Mouse (Mus musculus): ENCODE measurements around the gene Atf6. TPM values are rescaled to one million over a fixed set of nuclear protein-coding genes. Genes with fewer than 3 reads are reported as not detected.

Gene Atf6
- total RNA-seq, 2 experiments from 2014 or later: 17.6 to 17.8 TPM

DNA sequence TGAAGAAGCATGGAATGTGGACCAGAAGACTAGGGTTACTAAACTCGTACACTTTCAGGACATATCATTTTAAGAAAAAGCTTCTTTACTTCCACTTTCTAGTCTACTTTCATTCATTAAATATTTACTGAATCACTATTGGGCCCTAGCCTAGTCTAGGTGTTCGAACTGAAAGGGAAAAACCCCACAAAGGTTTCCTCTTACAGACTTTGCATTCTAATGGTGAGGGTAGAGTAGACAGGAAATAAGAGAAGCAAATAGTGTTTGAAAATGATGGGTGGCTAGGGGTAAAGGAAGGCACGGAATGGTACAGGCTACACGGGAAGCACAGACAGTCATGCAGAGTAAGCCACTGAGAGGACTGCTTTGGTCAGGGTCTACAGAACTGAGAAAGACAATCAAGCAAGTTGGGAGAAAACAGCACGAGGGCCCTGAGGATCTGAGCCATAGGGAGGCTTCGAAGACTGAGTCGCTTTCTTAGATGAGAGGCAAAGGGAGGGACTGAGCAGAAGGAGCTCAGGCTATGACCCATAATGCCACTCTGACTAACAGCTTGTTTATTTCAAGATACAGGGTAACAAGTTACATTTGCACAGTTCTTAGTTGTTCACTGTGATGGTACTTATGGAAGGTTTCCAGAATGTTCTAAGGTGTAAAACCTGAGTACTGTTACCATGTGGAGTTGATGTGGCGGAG, 138.2 kb downstream of the Atf6 start:
- intact Hi-C loops (cut with DNase I; ENCODE audit: low total_unique reads): no loop called here
- DNase-seq: no peak

GRCm38 (mm10) chr1:170728524-170728923, 139.0 kb downstream of the Atf6 start:
- peak; percentile 8 for DNase-seq
- intact Hi-C loops (cut with DNase I; ENCODE audit: low total_unique reads): no loop called here

DNA sequence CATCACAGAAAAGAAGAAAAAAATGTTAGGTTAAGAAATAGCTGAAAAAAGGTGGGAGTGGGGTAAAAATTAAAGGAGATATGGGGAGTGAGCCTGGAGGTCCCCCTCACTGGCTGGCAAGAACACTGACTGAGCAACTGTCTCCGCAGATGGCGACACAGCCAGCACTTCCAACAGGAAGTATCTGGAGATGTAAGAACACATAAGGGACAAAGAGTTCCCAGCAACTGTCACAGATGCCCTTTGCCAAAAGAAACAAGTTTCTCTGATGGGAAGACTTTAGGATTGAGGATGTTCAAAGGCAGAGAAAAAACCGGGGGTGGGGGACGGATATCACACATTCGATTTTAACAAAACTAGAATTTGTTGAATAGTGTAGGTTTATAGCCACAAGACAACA, 146.0 kb downstream of the Atf6 start:
- DNase-seq: no peak
- intact Hi-C loops (cut with DNase I; ENCODE audit: low total_unique reads): no loop called here

- intact Hi-C loops (cut with DNase I; ENCODE audit: low total_unique reads): no loop called here
- DNase-seq: no peak
These were observed 149.3 kb downstream of the Atf6 start for GRCm38 (mm10) chr1:170718133-170718810.

DNA sequence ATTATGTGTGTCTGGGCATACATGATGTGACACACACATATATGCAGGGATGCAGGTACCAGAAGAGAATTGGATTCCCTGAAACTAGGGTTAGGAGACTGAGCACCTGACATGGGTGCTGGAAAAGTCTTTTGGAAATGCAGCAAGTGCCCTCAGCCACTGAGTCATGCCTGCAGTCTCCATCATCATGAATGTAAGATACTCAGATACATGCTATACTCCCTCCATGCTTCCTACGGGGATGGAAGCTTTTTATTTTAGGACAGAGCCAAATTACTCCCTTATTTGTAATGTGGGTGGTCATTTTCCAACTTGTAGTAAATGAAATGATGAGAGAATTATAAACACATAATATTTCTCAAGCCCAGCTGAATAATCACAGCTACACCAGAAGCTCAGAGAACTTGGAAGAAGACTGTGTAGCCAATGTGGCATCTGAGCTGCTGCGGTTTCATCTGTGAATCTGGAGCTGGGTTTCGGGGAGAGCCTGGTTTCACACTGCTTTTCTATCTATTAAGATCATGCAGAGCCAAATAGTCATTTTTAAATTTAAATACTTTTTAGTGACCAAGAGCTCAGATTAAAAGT, 150.2 kb downstream of the Atf6 start:
- intact Hi-C loops (cut with DNase I; ENCODE audit: low total_unique reads): no loop called here
- no peak for DNase-seq

GRCm38 (mm10) chr1:170711731-170712130, 155.8 kb downstream of the Atf6 start:
- DNase-seq: no peak
- intact Hi-C loops (cut with DNase I; ENCODE audit: low total_unique reads): no loop called here

DNA sequence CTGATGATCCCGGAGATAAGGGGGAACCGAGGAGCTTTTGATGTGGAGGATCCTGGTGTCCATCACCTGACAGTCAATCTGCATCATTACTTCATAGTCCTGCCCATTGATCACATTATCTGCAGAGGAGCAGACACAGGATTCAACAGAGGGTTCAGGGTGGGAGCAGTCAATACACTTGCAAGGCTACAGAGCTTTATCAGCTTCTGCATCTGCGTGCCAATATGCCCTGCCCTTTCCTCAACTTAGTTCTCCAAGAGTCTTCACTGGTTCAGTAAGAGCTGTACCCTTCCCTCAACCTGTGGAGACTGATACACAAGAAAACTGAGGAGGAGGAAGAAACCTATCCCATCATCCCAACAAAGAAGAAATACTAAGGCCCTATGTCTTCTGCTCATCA, 157.6 kb downstream of the Atf6 start:
- intact Hi-C loops (cut with DNase I; ENCODE audit: low total_unique reads): no loop called here
- no peak for DNase-seq

DNA sequence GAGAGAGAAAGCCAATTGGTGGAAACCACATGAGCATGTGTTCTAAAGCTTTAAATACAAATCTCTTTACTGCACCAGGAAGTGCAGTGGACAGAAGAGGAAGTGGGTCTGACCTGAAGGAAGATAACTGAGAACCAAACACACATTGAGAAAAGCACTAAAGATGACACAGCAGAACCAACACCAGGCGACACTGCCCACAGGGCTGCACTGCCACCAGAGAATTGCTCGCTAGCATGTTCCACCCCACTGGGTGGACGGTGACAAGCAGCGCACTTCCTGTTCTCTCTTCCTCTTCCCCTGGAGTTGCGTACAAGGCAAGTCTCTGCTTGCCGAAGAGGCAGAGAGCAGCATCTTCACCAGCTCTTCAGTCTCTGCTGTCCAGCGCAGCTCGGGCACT, 158.1 kb downstream of the Atf6 start:
- DNase-seq: no peak
- intact Hi-C loops (cut with DNase I; ENCODE audit: low total_unique reads): no loop called here

- intact Hi-C loops (cut with DNase I; ENCODE audit: low total_unique reads): no loop called here
These were observed 158.5 kb downstream of the Atf6 start for GRCm38 (mm10) chr1:170709034-170709433.

GRCm38 (mm10) chr1:170706046-170706445, 161.5 kb downstream of the Atf6 start:
- intact Hi-C loops (cut with DNase I; ENCODE audit: low total_unique reads): no loop called here
- no peak for DNase-seq

More at GRCm38 (mm10) chr1:170709034-170709433, 158.5 kb downstream of the Atf6 start:
- DNase-seq: no peak

GRCm38 (mm10) chr1:170704911-170705594, 162.5 kb downstream of the Atf6 start:
- intact Hi-C loops (cut with DNase I; ENCODE audit: low total_unique reads): no loop called here
- no peak for DNase-seq

DNA sequence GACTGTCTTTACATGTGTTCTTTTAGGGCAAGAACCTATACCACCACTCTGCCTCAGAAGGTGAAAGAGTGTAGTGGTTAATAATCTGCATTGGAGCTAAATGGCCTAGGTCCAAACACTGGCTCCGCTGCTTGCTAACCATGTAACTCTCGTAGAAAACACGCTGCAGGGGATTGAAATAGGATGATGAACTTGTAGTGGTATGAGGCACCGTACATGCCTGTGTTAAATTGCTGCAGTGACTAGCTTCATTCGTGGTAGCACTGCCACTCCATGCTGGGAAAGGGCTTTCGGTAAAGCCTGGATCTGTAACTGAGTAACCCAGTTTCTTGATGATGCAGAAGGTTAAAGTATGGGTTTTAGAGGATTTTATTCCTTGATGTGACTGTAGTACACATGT, 163.5 kb downstream of the Atf6 start:
- no peak for DNase-seq
- intact Hi-C loops (cut with DNase I; ENCODE audit: low total_unique reads): no loop called here

GRCm38 (mm10) chr1:170702958-170703357, 164.6 kb downstream of the Atf6 start:
- no peak for DNase-seq
- intact Hi-C loops (cut with DNase I; ENCODE audit: low total_unique reads): no loop called here

- intact Hi-C loops (cut with DNase I; ENCODE audit: low total_unique reads): no loop called here
- no peak for DNase-seq
These were observed 165.3 kb downstream of the Atf6 start for GRCm38 (mm10) chr1:170702263-170702662.

GRCm38 (mm10) chr1:170701582-170701981, 166.0 kb downstream of the Atf6 start:
- intact Hi-C loops (cut with DNase I; ENCODE audit: low total_unique reads): no loop called here
- no peak for DNase-seq

- DNase-seq: no peak
- intact Hi-C loops (cut with DNase I; ENCODE audit: low total_unique reads): no loop called here
These were observed 166.4 kb downstream of the Atf6 start for GRCm38 (mm10) chr1:170701178-170701577.

- no peak for DNase-seq
- intact Hi-C loops (cut with DNase I; ENCODE audit: low total_unique reads): no loop called here
These were observed 167.0 kb downstream of the Atf6 start for GRCm38 (mm10) chr1:170700496-170701027.

- DNase-seq: no peak
- intact Hi-C loops (cut with DNase I; ENCODE audit: low total_unique reads): no loop called here
These were observed 168.0 kb downstream of the Atf6 start for GRCm38 (mm10) chr1:170699553-170699952.

- DNase-seq: no peak
- intact Hi-C loops (cut with DNase I; ENCODE audit: low total_unique reads): no loop called here
These were observed 168.8 kb downstream of the Atf6 start for GRCm38 (mm10) chr1:170698771-170699170.

GRCm38 (mm10) chr1:170697771-170698356, 169.7 kb downstream of the Atf6 start:
- DNase-seq: no peak
- intact Hi-C loops (cut with DNase I; ENCODE audit: low total_unique reads): no loop called here
